Comparison of ENCODE assay signal across 29 mouse cellular contexts in genomic region chr1:77391590-77391989, GRCm38 (mm10).
"Had no signal": no experiment of that assay in that cellular context is flagged by ENCODE, and none has a peak within 500 bp of the region (broad histone marks: within the 10 kb centered on the region; RNA-seq: fewer than 3 reads in every experiment).

No protein-coding gene starts in this region.

- DNase-seq: gastrocnemius, adult 2 months; gastrocnemius, postnatal 10 days; gastrocnemius, postnatal 25 days; heart, adult 18-20 months; heart, postnatal 10 days; heart, postnatal 4 days; kidney, adult 18-20 months; kidney, adult 8-10 months; kidney, postnatal 14 days; kidney, postnatal 36 days; layer of hippocampus, adult 9-11 months; layer of hippocampus, postnatal 36 days; liver; liver, embryonic 13.5 days; liver, postnatal 0 days had no signal

- H3K9ac ChIP-seq: heart, embryonic 12.5 days; hindbrain, embryonic 12.5 days; hindbrain, embryonic 14.5 days; intestine, embryonic 15.5 days; kidney, embryonic 15.5 days; liver, embryonic 13.5 days; liver, embryonic 15.5 days; liver, postnatal 0 days had no signal

- H3K4me2 ChIP-seq: heart, embryonic 12.5 days; hindbrain, embryonic 12.5 days; hindbrain, embryonic 14.5 days; intestine, embryonic 15.5 days; kidney, embryonic 15.5 days; liver, embryonic 11.5 days; liver, embryonic 13.5 days; liver, embryonic 15.5 days had no signal

- H3K27ac ChIP-seq: gastrocnemius, adult 2 months; heart, embryonic 10.5 days; hindbrain, embryonic 10.5 days; hindbrain, embryonic 12.5 days; hindbrain, embryonic 14.5 days; intestine, embryonic 15.5 days; kidney, embryonic 15.5 days; kidney, postnatal 0 days; left cerebral cortex, adult 2 months; liver, embryonic 13.5 days; liver, embryonic 15.5 days had no signal

- H3K36me3 ChIP-seq: heart, embryonic 10.5 days; heart, embryonic 12.5 days; hindbrain, embryonic 12.5 days; intestine, embryonic 15.5 days; liver, embryonic 13.5 days; liver, embryonic 15.5 days had no signal

- H3K4me3 ChIP-seq: gastrocnemius, adult 2 months; heart, embryonic 10.5 days; heart, embryonic 12.5 days; hindbrain, embryonic 10.5 days; hindbrain, embryonic 12.5 days; intestine, embryonic 15.5 days; kidney, embryonic 15.5 days; left cerebral cortex, adult 2 months; liver, embryonic 13.5 days; liver, embryonic 15.5 days had no signal

- H3K9me3 ChIP-seq: heart, embryonic 10.5 days; heart, embryonic 12.5 days; hindbrain, embryonic 10.5 days; hindbrain, embryonic 12.5 days; intestine, embryonic 15.5 days; kidney, embryonic 15.5 days; liver, embryonic 13.5 days; liver, embryonic 15.5 days had no signal

- ATAC-seq: hindbrain, embryonic 16.5 days; inflammation-experienced regulatory T-cells, adult 6 months; intestine, embryonic 15.5 days; intestine, postnatal 0 days; liver, postnatal 0 days had no signal

- H3K27me3 ChIP-seq: hindbrain, embryonic 12.5 days; intestine, embryonic 15.5 days; kidney, embryonic 15.5 days; liver, embryonic 13.5 days; liver, embryonic 15.5 days had no signal

- H3K4me1 ChIP-seq: intestine, embryonic 15.5 days; liver, embryonic 13.5 days; liver, embryonic 15.5 days had no signal
